Mouse (Mus musculus) stomach, postnatal 0 days (tissue): ENCODE results near the gene Iqcj.

Experiments used
- CTCF ChIP-seq: IDR thresholded peaks from 2 replicates; pipeline ENCODE4 v1.5.1; 2016; ENCODE audit warnings: antibody characterized with exemption, low read depth, mild to moderate bottlenecking, moderate library complexity
- EP300 ChIP-seq: optimal IDR thresholded peaks from 2 replicates; pipeline ENCODE3; 2016; ENCODE audit warnings: antibody characterized with exemption

- no peak for TF ChIP-seq CTCF
- TF ChIP-seq EP300 = no peak
Observed at GRCm38 (mm10) chr3:68064731-68065130, 172.7 kb downstream of the Iqcj start, which contains the start of gene Schip1.
